Mouse (Mus musculus): ENCODE results near the gene Ugt1a7c.
"Not testable (repeated sequence)": the region's sequence is repeated elsewhere in the genome, so short reads cannot be mapped to it uniquely, and the experiment has no call there.

Ugt1a7c gene

GRCm38 (mm10) chr1:88197443-88197842, 102.6 kb downstream of the Ugt1a7c start:
- no peak for DNase-seq (ENCODE audit: low spot score)

- DNase-seq (ENCODE audit: low spot score) = no peak
Measured at GRCm38 (mm10) chr1:88199996-88200395, 105.1 kb downstream of the Ugt1a7c start.

- no peak for DNase-seq (ENCODE audit: low spot score)
Measured at GRCm38 (mm10) chr1:88200456-88200855, 105.6 kb downstream of the Ugt1a7c start, which contains the start of gene Ugt1a2. TSS of gene Ugt1a2 (plus strand) at chr1:88200601.

GRCm38 (mm10) chr1:88205294-88205922, 110.5 kb downstream of the Ugt1a7c start, which contains the start of gene Dnajb3:
TSS of gene Dnajb3 (minus strand) at chr1:88205782.
- DNase-seq (ENCODE audit: low spot score) = peak; percentile 82

- no peak for DNase-seq (ENCODE audit: low spot score)
Measured at GRCm38 (mm10) chr1:88206843-88207479, 112.1 kb downstream of the Ugt1a7c start.

GRCm38 (mm10) chr1:88211812-88212211, 117.0 kb downstream of the Ugt1a7c start, which contains the start of gene Ugt1a1:
TSS of gene Ugt1a1 (plus strand) at chr1:88211959.
- no peak for DNase-seq (ENCODE audit: low spot score)

GRCm38 (mm10) chr1:88212341-88213045, 117.6 kb downstream of the Ugt1a7c start:
- DNase-seq (ENCODE audit: low spot score) = no peak

GRCm38 (mm10) chr1:88213061-88213460, 118.2 kb downstream of the Ugt1a7c start:
- DNase-seq (ENCODE audit: low spot score) = no peak

GRCm38 (mm10) chr1:88213766-88214461, 119.1 kb downstream of the Ugt1a7c start:
- DNase-seq (ENCODE audit: low spot score) = no peak

- no peak for DNase-seq (ENCODE audit: low spot score)
Measured at GRCm38 (mm10) chr1:88214462-88214952, 119.6 kb downstream of the Ugt1a7c start.

GRCm38 (mm10) chr1:88215466-88216380, 120.9 kb downstream of the Ugt1a7c start:
- no peak for DNase-seq (ENCODE audit: low spot score)

- DNase-seq (ENCODE audit: low spot score) = no peak
Measured at GRCm38 (mm10) chr1:88216551-88216950, 121.7 kb downstream of the Ugt1a7c start.

GRCm38 (mm10) chr1:88217144-88217543, 122.3 kb downstream of the Ugt1a7c start:
- no peak for DNase-seq (ENCODE audit: low spot score)

GRCm38 (mm10) chr1:88217576-88217975, 122.7 kb downstream of the Ugt1a7c start:
- no peak for DNase-seq (ENCODE audit: low spot score)

- no peak for DNase-seq (ENCODE audit: low spot score)
Measured at GRCm38 (mm10) chr1:88218051-88218450, 123.2 kb downstream of the Ugt1a7c start.

GRCm38 (mm10) chr1:88218591-88218990, 123.7 kb downstream of the Ugt1a7c start:
- DNase-seq (ENCODE audit: low spot score) = no peak

- DNase-seq (ENCODE audit: low spot score) = no peak
Measured at GRCm38 (mm10) chr1:88219054-88219453, 124.2 kb downstream of the Ugt1a7c start.

- DNase-seq (ENCODE audit: low spot score) = no peak
Measured at GRCm38 (mm10) chr1:88220336-88220735, 125.5 kb downstream of the Ugt1a7c start.

- no peak for DNase-seq (ENCODE audit: low spot score)
Measured at GRCm38 (mm10) chr1:88222216-88222615, 127.4 kb downstream of the Ugt1a7c start.

- DNase-seq (ENCODE audit: low spot score) = not testable (repeated sequence)
Measured at GRCm38 (mm10) chr1:88223011-88223515, 128.2 kb downstream of the Ugt1a7c start.

GRCm38 (mm10) chr1:88223591-88223990, 128.7 kb downstream of the Ugt1a7c start:
- no peak for DNase-seq (ENCODE audit: low spot score)

Data from retina, embryonic 14.5 days (tissue).